In genomic region chrX:49470287-49471054, GRCm38 (mm10) we compare ENCODE assay signal across 8 mouse cellular contexts. TPM values are rescaled to one million over a fixed set of nuclear protein-coding genes. Genes with fewer than 3 reads are reported as not detected.
DNase-seq lines count a peak whose midpoint lies in the region; ATAC-seq and TF ChIP-seq lines count a peak whose summit lies in the region.

No protein-coding gene starts in this region.

- H3K36me3 ChIP-seq in heart, adult 2 months (ENCODE audit: control insufficient read depth, insufficient read depth, low read length), result no peaks in the 10 kb centered on the region
- H3K36me3 ChIP-seq in intestine, embryonic 15.5 days, result no peaks in the 10 kb centered on the region
- no peaks in the 10 kb centered on the region for H3K36me3 ChIP-seq in neural tube, embryonic 12.5 days

- no peak overlapping the region for H3K27ac ChIP-seq in heart, adult 2 months
- H3K27ac ChIP-seq in intestine, embryonic 15.5 days, result no peak overlapping the region
- H3K27ac ChIP-seq in neural tube, embryonic 12.5 days, result no peak overlapping the region
- H3K27ac ChIP-seq in layer of hippocampus, adult 2 months, result no peak overlapping the region

- intact Hi-C loops in heart, adult 2 months (cut with DNase I), result no loop called here
- intact Hi-C loops in left cerebral cortex, postnatal 25 days (cut with DNase I), result no loop called here

- no peak for TF ChIP-seq CTCF in heart, adult 2 months (IDR thresholded peaks at IDR 0.05)
- TF ChIP-seq CTCF in layer of hippocampus, adult 2 months (conservative IDR thresholded peaks at IDR 0.05), result no peak

- peak overlapping the region; percentile 67 for H3K4me2 ChIP-seq in intestine, embryonic 15.5 days (replicated peaks)
- peak overlapping the region; percentile 63 for H3K4me2 ChIP-seq in neural tube, embryonic 12.5 days (replicated peaks)

- 0 out of 2 replicates have a peak, but pooled peaks cover 1% of the 10 kb centered on the region for H3K27me3 ChIP-seq in heart, adult 2 months (ENCODE audit: control insufficient read depth, insufficient read depth, low read length)
- H3K27me3 ChIP-seq in intestine, embryonic 15.5 days (replicated peaks), result no peaks in the 10 kb centered on the region
- H3K27me3 ChIP-seq in neural tube, embryonic 12.5 days (replicated peaks), result no peaks in the 10 kb centered on the region

- no peak overlapping the region for H3K9ac ChIP-seq in heart, adult 2 months (ENCODE audit: low read depth, low read length)
- no peak overlapping the region for H3K9ac ChIP-seq in intestine, embryonic 15.5 days
- H3K9ac ChIP-seq in neural tube, embryonic 12.5 days, result 0 out of 2 replicates have a peak overlapping the region, but pooled peaks have one; percentile 13

- no peaks in the 10 kb centered on the region for H3K79me2 ChIP-seq in heart, adult 2 months (replicated peaks; ENCODE audit: control insufficient read depth, insufficient read depth, low read length)

- DNase-seq in heart, postnatal 4 days, result peak; percentile 5
- DNase-seq in heart, adult 2 months, result no peak
- peak; percentile 9 for DNase-seq in embryo, embryonic 11.5 days (ENCODE audit: low read depth, low spot score)
- no peak for DNase-seq in right cerebral cortex, postnatal 25 days
- no peak for DNase-seq in layer of hippocampus, adult 2 months (ENCODE audit: low spot score in 2 of 2)
- no peak for DNase-seq in left cerebral cortex, postnatal 25 days (ENCODE audit: low spot score in 2 of 2)

- ATAC-seq in intestine, embryonic 15.5 days, result peak; percentile 75
- ATAC-seq in neural tube, embryonic 12.5 days (ENCODE audit: low FRiP score, low read depth), result peak; percentile 90

- no peak overlapping the region for H3K4me3 ChIP-seq in heart, adult 2 months
- peak overlapping the region; percentile 29 for H3K4me3 ChIP-seq in intestine, embryonic 15.5 days (replicated peaks)
- H3K4me3 ChIP-seq in neural tube, embryonic 12.5 days, result peak overlapping the region; percentile 31
- H3K4me3 ChIP-seq in layer of hippocampus, adult 2 months, result no peak overlapping the region

- TF ChIP-seq POLR2A in heart, adult 2 months (IDR thresholded peaks at IDR 0.05; ENCODE audit: insufficient read depth, low read depth, low read length), result no peak

- no peaks in the 10 kb centered on the region for H3K9me3 ChIP-seq in intestine, embryonic 15.5 days
- H3K9me3 ChIP-seq in neural tube, embryonic 12.5 days, result no peaks in the 10 kb centered on the region

- H3K4me1 ChIP-seq in heart, adult 2 months (ENCODE audit: control insufficient read depth, insufficient read depth, low read length), result no peaks in the 10 kb centered on the region
- no peaks in the 10 kb centered on the region for H3K4me1 ChIP-seq in intestine, embryonic 15.5 days (replicated peaks)
- no peaks in the 10 kb centered on the region for H3K4me1 ChIP-seq in neural tube, embryonic 12.5 days

- TF ChIP-seq EP300 in heart, adult 2 months (IDR thresholded peaks at IDR 0.05; ENCODE audit: insufficient read depth, low read depth, low read length), result no peak

- WGBS in heart, adult 2 months, result 18% methylated on average over 31 of the region's 34 CpGs
- 14% methylated on average over 32 of the region's 34 CpGs for WGBS in intestine, embryonic 15.5 days
- 25% methylated on average over 34 of the region's 34 CpGs for WGBS in neural tube, embryonic 12.5 days

RNA-seq across cellular contexts. Expression of gene Arhgap36, which starts 6.7 kb away (rescaled TPM):
- 1 to 10 TPM; 1.8 to 3.5 TPM for total RNA-seq in heart, postnatal 4 days (2021)
- total RNA-seq in heart, adult 2 months (2021), result under 1 TPM in 1 of 2 experiments, not detected in 1; 0.27 TPM
- polyA plus RNA-seq in heart, adult 2 months (2012; rRNA removed), result 0.12 and 0.14 TPM in 2 replicates
- polyA plus RNA-seq in intestine, embryonic 15.5 days (2015; fragmentation: Nextera tagmentation; extraction: Ambion mirVana), result 1.5 and 2.3 TPM in 2 replicates
- polyA plus RNA-seq in neural tube, embryonic 12.5 days (2016; fragmentation: Nextera tagmentation; extraction: Ambion mirVana), result 9.9 and 10.3 TPM in 2 replicates
- under 1 TPM; 0.56 to 0.97 TPM for total RNA-seq in layer of hippocampus, adult 2 months (2021)
- total RNA-seq in left cerebral cortex, postnatal 25 days (2021), result 1 to 10 TPM; 2.1 to 4.0 TPM

Comparison
In these comparisons a context has a peak if more than half of its experiments do, and no peak if none do; other contexts are left out.
1. DNase-seq: peak in heart, postnatal 4 days (single experiment) and embryo, embryonic 11.5 days (single experiment); none in heart, adult 2 months (0 of 2), right cerebral cortex, postnatal 25 days (single experiment), layer of hippocampus, adult 2 months (0 of 2) and left cerebral cortex, postnatal 25 days (0 of 2).
2. H3K4me3 ChIP-seq: peak in intestine, embryonic 15.5 days (single experiment) and neural tube, embryonic 12.5 days (single experiment); none in heart, adult 2 months (single experiment) and layer of hippocampus, adult 2 months (single experiment).